Comparison of ENCODE assay signal across 20 mouse cellular contexts in the genomic region with DNA sequence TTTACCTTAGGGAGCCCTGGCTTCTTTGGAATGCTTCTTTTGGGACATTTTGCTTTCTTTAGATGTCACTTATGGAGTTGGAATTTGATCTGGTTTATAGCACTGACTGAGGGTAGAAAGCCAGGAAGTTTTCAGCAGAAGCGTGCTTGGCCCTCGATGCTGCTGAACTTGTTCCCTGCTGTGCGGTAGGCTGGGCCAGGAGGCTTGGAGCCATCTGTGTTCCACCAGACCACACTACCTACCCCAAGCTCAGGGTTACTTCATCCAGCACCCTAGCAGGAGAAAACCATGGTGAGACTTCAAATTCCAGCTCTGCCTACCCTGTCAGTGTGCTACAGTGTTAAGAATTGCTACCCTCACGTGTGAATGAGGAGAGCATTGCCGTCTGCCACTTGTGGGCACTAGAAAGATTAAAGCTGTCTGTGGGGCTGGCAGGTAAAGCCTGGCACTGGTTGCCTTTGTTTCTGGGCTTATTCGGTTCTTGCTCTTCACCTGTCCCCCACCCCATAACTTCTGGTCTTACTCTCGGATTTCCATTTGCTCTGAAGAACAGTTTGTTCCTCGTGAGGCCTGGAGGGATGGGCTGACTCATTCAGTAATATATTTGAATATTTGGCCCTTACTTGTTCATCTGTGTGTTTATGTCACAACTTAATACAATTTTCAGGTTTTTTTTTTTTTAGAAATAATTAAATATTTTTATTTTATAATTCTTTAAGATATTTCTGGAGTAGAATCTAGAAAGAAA. TPM values are rescaled to one million over a fixed set of nuclear protein-coding genes. Genes with fewer than 3 reads are reported as not detected.
A peak's percentile ranks its signal among the peaks of the same experiment; 100 is the strongest.
DNase-seq lines count a peak whose midpoint lies in the region; ATAC-seq and TF ChIP-seq lines count a peak whose summit lies in the region.
"Had no signal": no experiment of that assay in that cellular context is flagged by ENCODE, and none has a peak within 500 bp of the region (broad histone marks: within the 10 kb centered on the region; RNA-seq: fewer than 3 reads in every experiment).

No protein-coding gene starts in this region.

- H3K36me3 ChIP-seq in liver, embryonic 11.5 days (ENCODE audit: control insufficient read depth, insufficient read depth, low read length): no peaks in the 10 kb centered on the region
- H3K36me3 ChIP-seq in limb, embryonic 14.5 days (ENCODE audit: control insufficient read depth, insufficient read depth, low read length): 0 out of 2 replicates have a peak, but pooled peaks cover 3% of the 10 kb centered on the region
- H3K36me3 ChIP-seq: liver, embryonic 15.5 days; neural tube, embryonic 15.5 days; stomach, embryonic 15.5 days had no signal

- no peak overlapping the region for H3K9ac ChIP-seq in liver, embryonic 11.5 days (ENCODE audit: low read depth, low read length)
- no peak overlapping the region for H3K9ac ChIP-seq in limb, embryonic 14.5 days (ENCODE audit: low read depth, low read length, severe bottlenecking)
- H3K9ac ChIP-seq: forebrain, postnatal 0 days; liver, embryonic 15.5 days; neural tube, embryonic 15.5 days; stomach, embryonic 15.5 days had no signal

- H3K4me3 ChIP-seq in gastrocnemius, adult 2 months: no peak overlapping the region
- no peak overlapping the region for H3K4me3 ChIP-seq in liver, embryonic 11.5 days (ENCODE audit: low read depth, low read length)
- H3K4me3 ChIP-seq in limb, embryonic 14.5 days (replicated peaks; ENCODE audit: low read length): no peak overlapping the region
- H3K4me3 ChIP-seq: liver, embryonic 15.5 days; neural tube, embryonic 15.5 days; stomach, embryonic 15.5 days had no signal

- H3K4me1 ChIP-seq in liver, embryonic 11.5 days (replicated peaks; ENCODE audit: control insufficient read depth, insufficient read depth, low read length): peaks cover 16% of the 10 kb centered on the region
- peaks cover 19% of the 10 kb centered on the region for H3K4me1 ChIP-seq in limb, embryonic 14.5 days (ENCODE audit: control insufficient read depth, insufficient read depth, low read length)

- no peak overlapping the region for H3K27ac ChIP-seq in gastrocnemius, adult 2 months
- peak overlapping the region; percentile 16; the same call in 1 of the 2 replicates for H3K27ac ChIP-seq in liver, embryonic 11.5 days (ENCODE audit: low read depth, low read length)
- no peak overlapping the region for H3K27ac ChIP-seq in limb, embryonic 14.5 days (replicated peaks; ENCODE audit: low read depth, low read length)
- H3K27ac ChIP-seq: liver, embryonic 15.5 days; neural tube, embryonic 15.5 days; stomach, embryonic 15.5 days had no signal

- intact Hi-C loops in gastrocnemius, adult 2 months (cut with DNase I): no loop called here
- intact Hi-C loops in gastrocnemius, postnatal 14 days (cut with DNase I; ENCODE audit: low total_unique reads): no loop called here

- no peaks in the 10 kb centered on the region for H3K9me3 ChIP-seq in liver, embryonic 11.5 days (ENCODE audit: control insufficient read depth, low read length)
- no peaks in the 10 kb centered on the region for H3K9me3 ChIP-seq in limb, embryonic 14.5 days (ENCODE audit: control insufficient read depth, low read length)
- H3K9me3 ChIP-seq: liver, embryonic 15.5 days; neural tube, embryonic 15.5 days; stomach, embryonic 15.5 days had no signal

- no peak overlapping the region for H3K4me2 ChIP-seq in liver, embryonic 11.5 days
- H3K4me2 ChIP-seq in limb, embryonic 14.5 days (replicated peaks; ENCODE audit: low read depth, low read length, severe bottlenecking): no peak overlapping the region
- H3K4me2 ChIP-seq: neural tube, embryonic 15.5 days; stomach, embryonic 15.5 days had no signal

- DNase-seq in gastrocnemius, adult 2 months: peak; percentile 44
- DNase-seq in gastrocnemius, postnatal 14 days: no peak
- DNase-seq in liver, embryonic 11.5 days (ENCODE audit: low spot score): no peak
- DNase-seq in liver: no peak
- DNase-seq in cerebellum, adult 8-10 months: peak; percentile 59
- peak; percentile 23 for DNase-seq in limb, embryonic 14.5 days (ENCODE audit: low spot score)
- no peak for DNase-seq in B cell, adult 2 months
- no peak for DNase-seq in spleen, postnatal 4 days (ENCODE audit: low spot score in 2 of 2)
- DNase-seq: adrenal gland, postnatal 36 days; forebrain, postnatal 0 days; gastrocnemius, postnatal 36 days; heart, postnatal 14 days; kidney, adult 8-10 months; lung, postnatal 14 days; retina, postnatal 1 day; thymus, postnatal 25 days had no signal

- no peaks in the 10 kb centered on the region for H3K27me3 ChIP-seq in liver, embryonic 11.5 days (replicated peaks; ENCODE audit: control insufficient read depth, insufficient read depth, low read length)
- H3K27me3 ChIP-seq in limb, embryonic 14.5 days (ENCODE audit: control insufficient read depth, insufficient read depth, low read length): no peaks in the 10 kb centered on the region
- H3K27me3 ChIP-seq: liver, embryonic 15.5 days; neural tube, embryonic 15.5 days; stomach, embryonic 15.5 days had no signal

- TF ChIP-seq POLR2A in limb, embryonic 14.5 days (IDR thresholded peaks at IDR 0.05; ENCODE audit: borderline replicate concordance, extremely low read depth, insufficient read depth, insufficient read length): no peak

- TF ChIP-seq CTCF in gastrocnemius, adult 2 months (IDR thresholded peaks at IDR 0.05): no peak

- 60% methylated on average over 8 of the region's 8 CpGs for WGBS in liver, embryonic 11.5 days
- 32% methylated on average over 8 of the region's 8 CpGs for WGBS in limb, embryonic 14.5 days

- no peak for ATAC-seq in liver, embryonic 11.5 days (replicated peaks; ENCODE audit: low FRiP score)
- ATAC-seq in limb, embryonic 14.5 days (ENCODE audit: low FRiP score, low read depth): peak; percentile 37; the same call in 1 of the 2 replicates
- ATAC-seq: activated CD4-positive, CD25-positive, alpha-beta regulatory T cell, adult 4 months; forebrain, postnatal 0 days had no signal

RNA-seq across cellular contexts. Expression of a gene that starts 40.7 kb away (rescaled TPM):
- total RNA-seq in gastrocnemius, adult 2 months (2021): 10 to 100 TPM; 15.6 to 20.5 TPM
- total RNA-seq in gastrocnemius, postnatal 14 days (2021): 10 to 100 TPM; 12.1 to 16.2 TPM
- polyA plus RNA-seq in liver, embryonic 11.5 days (2014; fragmentation: Nextera tagmentation; extraction: Ambion mirVana): 4.7 and 6.7 TPM in 2 replicates
- polyA plus RNA-seq in limb, embryonic 14.5 days (2012; rRNA removed): 15.4 and 15.7 TPM in 2 replicates
- polyA plus RNA-seq in limb, embryonic 14.5 days (2014; fragmentation: Nextera tagmentation; extraction: Ambion mirVana): 13.4 and 13.6 TPM in 2 replicates

Comparison
In these comparisons a context has a peak if more than half of its experiments do, and no peak if none do; other contexts are left out.
1. DNase-seq: peak in gastrocnemius, adult 2 months (single experiment), cerebellum, adult 8-10 months (single experiment) and limb, embryonic 14.5 days (single experiment); none in gastrocnemius, postnatal 14 days (single experiment), liver, embryonic 11.5 days (single experiment), liver (single experiment), B cell, adult 2 months (0 of 2) and spleen, postnatal 4 days (0 of 2).